In the genomic region with DNA sequence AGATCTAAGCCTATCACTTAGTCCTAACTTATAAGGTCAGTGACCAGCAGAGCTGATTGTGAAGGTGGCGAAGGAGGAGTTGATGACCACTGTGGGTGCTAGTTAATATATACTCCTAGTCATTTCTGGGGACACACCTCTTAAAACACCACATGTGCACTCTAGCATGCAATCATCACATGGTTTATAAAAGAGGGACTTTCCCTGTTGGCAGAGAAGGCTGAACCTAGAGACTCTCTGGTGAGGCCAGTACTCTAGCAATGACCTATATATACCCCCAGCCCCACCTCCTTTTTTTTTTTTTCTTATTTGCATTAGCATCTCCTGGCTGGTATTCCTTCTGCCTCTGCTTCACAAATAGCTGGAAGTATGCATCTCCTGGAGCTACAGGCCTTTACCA, we compare ENCODE assay signal across 8 mouse cellular contexts. TPM values are rescaled to one million over a fixed set of nuclear protein-coding genes. Genes with fewer than 3 reads are reported as not detected.
DNase-seq lines count a peak whose midpoint lies in the region; ATAC-seq and TF ChIP-seq lines count a peak whose summit lies in the region.

No protein-coding gene starts in this region.

- H3K27me3 ChIP-seq in cerebellum, adult 2 months (ENCODE audit: control insufficient read depth, insufficient read depth, low read length): no peaks in the 10 kb centered on the region
- H3K27me3 ChIP-seq in heart, embryonic 13.5 days (replicated peaks): no peaks in the 10 kb centered on the region
- H3K27me3 ChIP-seq in limb, embryonic 10.5 days (ENCODE audit: low read depth, poor library complexity, severe bottlenecking): no peaks in the 10 kb centered on the region
- H3K27me3 ChIP-seq in midbrain, postnatal 0 days (ENCODE audit: insufficient read depth, low read length): no peaks in the 10 kb centered on the region

- no peaks in the 10 kb centered on the region for H3K9me3 ChIP-seq in heart, embryonic 13.5 days
- no peaks in the 10 kb centered on the region for H3K9me3 ChIP-seq in limb, embryonic 10.5 days (replicated peaks)
- no peaks in the 10 kb centered on the region for H3K9me3 ChIP-seq in midbrain, postnatal 0 days (ENCODE audit: low read length)

- H3K9ac ChIP-seq in heart, embryonic 13.5 days: peak overlapping the region; percentile 89
- H3K9ac ChIP-seq in midbrain, postnatal 0 days (replicated peaks; ENCODE audit: low read length, poor library complexity, severe bottlenecking): no peak overlapping the region

- peak overlapping the region; percentile 33 for H3K4me3 ChIP-seq in cerebellum, adult 2 months (replicated peaks; ENCODE audit: insufficient read depth, low read depth, low read length)
- peak overlapping the region; percentile 88 for H3K4me3 ChIP-seq in heart, embryonic 13.5 days
- H3K4me3 ChIP-seq in limb, embryonic 10.5 days: peak overlapping the region; percentile 80
- H3K4me3 ChIP-seq in midbrain, postnatal 0 days (ENCODE audit: low read depth, low read length): peak overlapping the region; percentile 68

- no peak for TF ChIP-seq CTCF in cerebellum, adult 2 months (IDR thresholded peaks at IDR 0.05; ENCODE audit: borderline replicate concordance, insufficient read depth, low read depth, low read length)
- no peak for TF ChIP-seq CTCF in midbrain, postnatal 0 days (IDR thresholded peaks at IDR 0.05)

- H3K36me3 ChIP-seq in heart, embryonic 13.5 days: peaks cover 23% of the 10 kb centered on the region
- H3K36me3 ChIP-seq in limb, embryonic 10.5 days: peaks cover 24% of the 10 kb centered on the region
- H3K36me3 ChIP-seq in midbrain, postnatal 0 days (ENCODE audit: insufficient read depth, low read length): peaks cover 7% of the 10 kb centered on the region

- no peak for DNase-seq in cerebellum, adult 2 months
- no peak for DNase-seq in cerebellum, adult 18-20 months
- DNase-seq in Muller cell, postnatal 12 days (ENCODE audit: inconsistent ontology term): peak; percentile 40
- DNase-seq in limb, embryonic 10.5 days (ENCODE audit: low spot score): no peak
- no peak for DNase-seq in midbrain, postnatal 0 days (ENCODE audit: low spot score)
- no peak for DNase-seq in ovary, postnatal 36 days (ENCODE audit: low spot score)
- no peak for DNase-seq in urinary bladder, postnatal 25 days (ENCODE audit: low spot score)

- peak overlapping the region; percentile 77 for H3K4me2 ChIP-seq in heart, embryonic 13.5 days
- H3K4me2 ChIP-seq in midbrain, postnatal 0 days (ENCODE audit: low read depth, low read length, poor library complexity, severe bottlenecking): peak overlapping the region; percentile 61

- 76% methylated on average over 1 of the region's 1 CpGs for WGBS in cerebellum, adult 2 months
- 66% methylated on average over 1 of the region's 1 CpGs for WGBS in heart, embryonic 13.5 days
- WGBS in limb, embryonic 10.5 days: 92% methylated on average over 1 of the region's 1 CpGs
- WGBS in midbrain, postnatal 0 days: 91% methylated on average over 1 of the region's 1 CpGs

- ATAC-seq in heart, embryonic 13.5 days (ENCODE audit: extremely low read depth, insufficient number of reproducible peaks, low FRiP score, low TSS enrichment): no peak
- no peak for ATAC-seq in midbrain, postnatal 0 days (ENCODE audit: low FRiP score)

- no peaks in the 10 kb centered on the region; the same call in 1 of the 2 replicates for H3K4me1 ChIP-seq in cerebellum, adult 2 months (ENCODE audit: control insufficient read depth, insufficient read depth, low read length)
- H3K4me1 ChIP-seq in heart, embryonic 13.5 days: peaks cover 39% of the 10 kb centered on the region
- H3K4me1 ChIP-seq in limb, embryonic 10.5 days: peaks cover 21% of the 10 kb centered on the region
- H3K4me1 ChIP-seq in midbrain, postnatal 0 days (ENCODE audit: insufficient read depth, low read length): peaks cover 6% of the 10 kb centered on the region; the same call in 1 of the 2 replicates

- no peak for TF ChIP-seq POLR2A in cerebellum, adult 2 months (IDR thresholded peaks at IDR 0.05; ENCODE audit: borderline replicate concordance, insufficient read depth, low read length)

- H3K27ac ChIP-seq in cerebellum, adult 2 months (ENCODE audit: insufficient read depth, low read length): no peak overlapping the region
- H3K27ac ChIP-seq in heart, embryonic 13.5 days (replicated peaks): peak overlapping the region; percentile 99
- H3K27ac ChIP-seq in limb, embryonic 10.5 days: no peak overlapping the region
- H3K27ac ChIP-seq in midbrain, postnatal 0 days (ENCODE audit: low read depth, low read length): no peak overlapping the region

RNA-seq across cellular contexts. Expression of a gene that starts 1.5 kb away (rescaled TPM):
- 51.3 and 55.1 TPM in 2 replicates for polyA plus RNA-seq in cerebellum, adult 2 months (2012; rRNA removed)
- 57.6 and 64.7 TPM in 2 replicates for polyA plus RNA-seq in heart, embryonic 13.5 days (2015; fragmentation: Nextera tagmentation; extraction: Ambion mirVana)
- 58.0 and 66.0 TPM in 2 replicates for polyA plus RNA-seq in limb, embryonic 10.5 days (2016; fragmentation: Nextera tagmentation; extraction: Ambion mirVana)
- 36.2 and 42.7 TPM in 2 replicates for total RNA-seq in midbrain, postnatal 0 days (2014; rRNA removed)
- polyA plus RNA-seq in midbrain, postnatal 0 days (2015; fragmentation: Nextera tagmentation; extraction: Ambion mirVana): 66.8 and 67.5 TPM in 2 replicates

RNA-seq across cellular contexts. Expression of a gene that starts 25.9 kb away (rescaled TPM):
- polyA plus RNA-seq in cerebellum, adult 2 months (2012; rRNA removed): 0.20 TPM in 1 of 2 replicates, not detected in the other
- polyA plus RNA-seq in heart, embryonic 13.5 days (2015; fragmentation: Nextera tagmentation; extraction: Ambion mirVana): not detected in 2 replicates
- polyA plus RNA-seq in limb, embryonic 10.5 days (2016; fragmentation: Nextera tagmentation; extraction: Ambion mirVana): not detected in 2 replicates
- total RNA-seq in midbrain, postnatal 0 days (2014; rRNA removed): 0.38 and 0.55 TPM in 2 replicates
- 0.35 and 0.38 TPM in 2 replicates for polyA plus RNA-seq in midbrain, postnatal 0 days (2015; fragmentation: Nextera tagmentation; extraction: Ambion mirVana)

Comparison
In these comparisons a context has a peak if more than half of its experiments do, and no peak if none do; other contexts are left out.
1. H3K4me3 ChIP-seq: peak in every context shown above with its lines; median percentile 88 in heart, embryonic 13.5 days; 80 in limb, embryonic 10.5 days; 68 in midbrain, postnatal 0 days; 33 in cerebellum, adult 2 months.